In genomic region chr11:116531371-116532191, GRCm38 (mm10) we compare ENCODE assay signal across 9 mouse cellular contexts. TPM values are rescaled to one million over a fixed set of nuclear protein-coding genes. Genes with fewer than 3 reads are reported as not detected.
DNase-seq lines count a peak whose midpoint lies in the region; ATAC-seq and TF ChIP-seq lines count a peak whose summit lies in the region.
"Had no signal": no experiment of that assay in that cellular context is flagged by ENCODE, and none has a peak within 500 bp of the region (broad histone marks: within the 10 kb centered on the region; RNA-seq: fewer than 3 reads in every experiment).

No protein-coding gene starts in this region.

- TF ChIP-seq RAD21 in CH12.LX (IDR thresholded peaks at IDR 0.05; ENCODE audit: low read depth, low read length): no peak

- 4% methylated on average over 48 of the region's 48 CpGs for WGBS in forebrain, postnatal 0 days
- WGBS in limb, embryonic 14.5 days: 2% methylated on average over 48 of the region's 48 CpGs
- 3% methylated on average over 48 of the region's 48 CpGs for WGBS in neural tube, embryonic 15.5 days

- H3K9me3 ChIP-seq in CH12.LX (replicated peaks; ENCODE audit: low read length): no peaks in the 10 kb centered on the region
- no peaks in the 10 kb centered on the region for H3K9me3 ChIP-seq in forebrain, postnatal 0 days (ENCODE audit: low read length)
- no peaks in the 10 kb centered on the region for H3K9me3 ChIP-seq in limb, embryonic 14.5 days (ENCODE audit: control insufficient read depth, low read length)
- H3K9me3 ChIP-seq in neural tube, embryonic 15.5 days (replicated peaks): no peaks in the 10 kb centered on the region

- 0 out of 2 replicates have a peak, but pooled peaks have one; percentile 19 for TF ChIP-seq EP300 in CH12.LX (IDR thresholded peaks at IDR 0.05; ENCODE audit: low read length)

- no peak for TF ChIP-seq CTCF in CH12.LX (conservative IDR thresholded peaks at IDR 0.05 in 1 of 2, IDR thresholded peaks at IDR 0.05 in 1 of 2; ENCODE audit: low read depth in 2 of 2, low read length in 2 of 2)
- no peak for TF ChIP-seq CTCF in forebrain, postnatal 0 days (IDR thresholded peaks at IDR 0.05; ENCODE audit: low read depth)

- H3K4me3 ChIP-seq in CH12.LX (replicated peaks in 1 of 3; ENCODE audit: low read depth in 2 of 3, low read length in 2 of 3, poor library complexity in 1 of 3): no peak overlapping the region
- H3K4me3 ChIP-seq in forebrain, postnatal 0 days (ENCODE audit: low read depth, low read length): peak overlapping the region; percentile 45
- peak overlapping the region; percentile 58 for H3K4me3 ChIP-seq in limb, embryonic 14.5 days (replicated peaks; ENCODE audit: low read length)
- H3K4me3 ChIP-seq in neural tube, embryonic 15.5 days (replicated peaks): peak overlapping the region; percentile 45

- in situ Hi-C loops in CH12.LX (cut with MboI; ENCODE audit: low pct_ligation_motif_present, low pct_unique_long_range_greater_than_20kb, low sequenced_read_pairs): loop anchor here (5.0 to 10.0 kb wide), 2 partner anchors 34 to 207 kb away; no protein-coding TSS in a partner anchor

- dilution Hi-C loops in CH12.LX (cut with MboI; ENCODE audit: extremely low pct_ligation_motif_present, extremely low pct_unique_long_range_greater_than_20kb, low sequenced_read_pairs): no loop called here

- peaks cover 5 to 32% of the 10 kb centered on the region in 2 experiments for H3K4me1 ChIP-seq in CH12.LX (ENCODE audit: control insufficient read depth in 1 of 2, insufficient read depth in 2 of 2)
- H3K4me1 ChIP-seq in forebrain, postnatal 0 days (ENCODE audit: insufficient read depth): peaks cover 15% of the 10 kb centered on the region
- peaks cover 30% of the 10 kb centered on the region for H3K4me1 ChIP-seq in limb, embryonic 14.5 days (ENCODE audit: control insufficient read depth, insufficient read depth, low read length)
- peaks cover 41% of the 10 kb centered on the region for H3K4me1 ChIP-seq in neural tube, embryonic 15.5 days

- no peak for TF ChIP-seq POLR2A in CH12.LX (IDR thresholded peaks at IDR 0.05; ENCODE audit: low read depth, low read length)
- TF ChIP-seq POLR2A in limb, embryonic 14.5 days (IDR thresholded peaks at IDR 0.05; ENCODE audit: borderline replicate concordance, extremely low read depth, insufficient read depth, insufficient read length): no peak

- H3K9ac ChIP-seq in CH12.LX (ENCODE audit: insufficient read depth, low read depth): no peak overlapping the region
- no peak overlapping the region for H3K9ac ChIP-seq in forebrain, postnatal 0 days
- peak overlapping the region; percentile 62 for H3K9ac ChIP-seq in limb, embryonic 14.5 days (ENCODE audit: low read depth, low read length, severe bottlenecking)
- peak overlapping the region; percentile 24; the same call in 1 of the 2 replicates for H3K9ac ChIP-seq in neural tube, embryonic 15.5 days (replicated peaks)

- peak overlapping the region; percentile 89 for H3K4me2 ChIP-seq in CH12.LX (ENCODE audit: insufficient read depth, low read depth, poor library complexity, severe bottlenecking)
- peak overlapping the region; percentile 93 for H3K4me2 ChIP-seq in forebrain, postnatal 0 days (ENCODE audit: low read depth)
- H3K4me2 ChIP-seq in limb, embryonic 14.5 days (replicated peaks; ENCODE audit: low read depth, low read length, severe bottlenecking): peak overlapping the region; percentile 99
- H3K4me2 ChIP-seq in neural tube, embryonic 15.5 days: peak overlapping the region; percentile 95

- H3K27me3 ChIP-seq in CH12.LX (replicated peaks): peaks cover 63% of the 10 kb centered on the region
- peaks cover 40% of the 10 kb centered on the region for H3K27me3 ChIP-seq in forebrain, postnatal 0 days (ENCODE audit: insufficient read depth, low read length)
- H3K27me3 ChIP-seq in limb, embryonic 14.5 days (ENCODE audit: control insufficient read depth, insufficient read depth, low read length): peaks cover 45% of the 10 kb centered on the region
- peaks cover 57% of the 10 kb centered on the region for H3K27me3 ChIP-seq in neural tube, embryonic 15.5 days (replicated peaks)
- H3K27me3 ChIP-seq: Patski had no signal

- H3K79me2 ChIP-seq in CH12.LX (replicated peaks; ENCODE audit: control insufficient read depth, extremely low read depth, insufficient read depth, poor library complexity, severe bottlenecking): no peaks in the 10 kb centered on the region

- no peak overlapping the region for H3K27ac ChIP-seq in CH12.LX (ENCODE audit: insufficient read depth, low read depth)
- no peak overlapping the region for H3K27ac ChIP-seq in forebrain, postnatal 0 days (ENCODE audit: low read depth, low read length)
- no peak overlapping the region for H3K27ac ChIP-seq in limb, embryonic 14.5 days (replicated peaks; ENCODE audit: low read depth, low read length)
- H3K27ac ChIP-seq in neural tube, embryonic 15.5 days (replicated peaks): no peak overlapping the region

- peaks cover 0 to 9% of the 10 kb centered on the region in 2 experiments for H3K36me3 ChIP-seq in CH12.LX (replicated peaks in 1 of 2; ENCODE audit: control insufficient read depth in 1 of 2, insufficient read depth in 1 of 2, low read length in 1 of 2)
- peaks cover 5% of the 10 kb centered on the region; the same call in 1 of the 2 replicates for H3K36me3 ChIP-seq in forebrain, postnatal 0 days (ENCODE audit: insufficient read depth)
- no peaks in the 10 kb centered on the region for H3K36me3 ChIP-seq in limb, embryonic 14.5 days (ENCODE audit: control insufficient read depth, insufficient read depth, low read length)
- no peaks in the 10 kb centered on the region for H3K36me3 ChIP-seq in neural tube, embryonic 15.5 days

- no peak for ATAC-seq in forebrain, postnatal 0 days
- ATAC-seq in limb, embryonic 14.5 days (ENCODE audit: low FRiP score, low read depth): no peak
- ATAC-seq in neural tube, embryonic 15.5 days (ENCODE audit: low FRiP score): no peak
- ATAC-seq: Patski had no signal

- peak; percentile 51 for DNase-seq in embryo, embryonic 11 days
- no peak for DNase-seq in embryo, embryonic 9.5 days (ENCODE audit: extremely low spot score)
- no peak for DNase-seq in CH12.LX (ENCODE audit: extremely low read depth)
- peak; percentile 21 for DNase-seq in forebrain, postnatal 0 days
- DNase-seq in limb, embryonic 14.5 days (ENCODE audit: low spot score): no peak
- no peak for DNase-seq in adrenal gland, postnatal 4 days (ENCODE audit: low spot score in 2 of 2)
- DNase-seq in cerebellum, adult 8-10 months: no peak

TF ChIP-seq in CH12.LX, 34 proteins besides CTCF, POLR2A, EP300 and RAD21 (continues in another document):
- 0 out of 2 replicates have a peak, but pooled peaks have one; percentile 27 for TF ChIP-seq ZNF384 (IDR thresholded peaks at IDR 0.05; ENCODE audit: low read depth, low read length)
- no peak for TF ChIP-seq JUN (IDR thresholded peaks at IDR 0.05; ENCODE audit: insufficient read depth, low read depth, low read length)
- TF ChIP-seq ETS1 (conservative IDR thresholded peaks at IDR 0.05; ENCODE audit: low read depth, low read length): peak; percentile 69; the same call in 1 of the 2 replicates
- peak; percentile 78 for TF ChIP-seq BHLHE40 (IDR thresholded peaks at IDR 0.05; ENCODE audit: low read depth, low read length)
- no peak for TF ChIP-seq POLR2AphosphoS2 (IDR thresholded peaks at IDR 0.05; ENCODE audit: low read depth, low read length)

RNA-seq across cellular contexts. Expression of gene Sphk1, which starts 0.9 kb away (rescaled TPM):
- 0.84 and 2.1 TPM in 2 replicates for total RNA-seq in CH12.LX (2012; rRNA removed)
- 0.20 and 0.89 TPM in 2 replicates for total RNA-seq in CH12.LX (2014; rRNA removed)
- polyA plus RNA-seq in CH12.LX (2012; ENCODE audit: insufficient read length, low read depth): 0.26 and 0.50 TPM in 2 replicates
- total RNA-seq in forebrain, postnatal 0 days (2014; rRNA removed): 12.7 and 13.8 TPM in 2 replicates
- polyA plus RNA-seq in forebrain, postnatal 0 days (2015; fragmentation: Nextera tagmentation; extraction: Ambion mirVana): 8.7 and 10.2 TPM in 2 replicates
- polyA plus RNA-seq in limb, embryonic 14.5 days (2012; rRNA removed): 3.8 and 4.7 TPM in 2 replicates
- polyA plus RNA-seq in limb, embryonic 14.5 days (2014; fragmentation: Nextera tagmentation; extraction: Ambion mirVana): 3.2 and 3.4 TPM in 2 replicates
- 2.8 and 4.5 TPM in 2 replicates for polyA plus RNA-seq in neural tube, embryonic 15.5 days (2015; fragmentation: Nextera tagmentation; extraction: Ambion mirVana)
- total RNA-seq in adrenal gland, postnatal 4 days (2021): 1 to 10 TPM; 5.3 to 6.0 TPM

RNA-seq across cellular contexts. Expression of gene Prpsap1, which starts 37.6 kb away (rescaled TPM):
- total RNA-seq in CH12.LX (2012; rRNA removed): 114 and 118 TPM in 2 replicates
- total RNA-seq in CH12.LX (2014; rRNA removed): 79.8 and 93.5 TPM in 2 replicates
- polyA plus RNA-seq in CH12.LX (2012; ENCODE audit: insufficient read length, low read depth): 112 and 114 TPM in 2 replicates
- total RNA-seq in forebrain, postnatal 0 days (2014; rRNA removed): 92.2 and 96.0 TPM in 2 replicates
- polyA plus RNA-seq in forebrain, postnatal 0 days (2015; fragmentation: Nextera tagmentation; extraction: Ambion mirVana): 143 and 158 TPM in 2 replicates
- polyA plus RNA-seq in limb, embryonic 14.5 days (2012; rRNA removed): 134 and 144 TPM in 2 replicates
- 148 and 157 TPM in 2 replicates for polyA plus RNA-seq in limb, embryonic 14.5 days (2014; fragmentation: Nextera tagmentation; extraction: Ambion mirVana)
- 173 and 184 TPM in 2 replicates for polyA plus RNA-seq in neural tube, embryonic 15.5 days (2015; fragmentation: Nextera tagmentation; extraction: Ambion mirVana)
- 100 to 1,000 TPM in 1 of 2 experiments, 10 to 100 TPM in 1; 95.7 to 103 TPM for total RNA-seq in adrenal gland, postnatal 4 days (2021)

RNA-seq across cellular contexts. Expression of gene Ube2o, which starts 49.7 kb away (rescaled TPM):
- 37.6 and 42.8 TPM in 2 replicates for total RNA-seq in CH12.LX (2012; rRNA removed)
- total RNA-seq in CH12.LX (2014; rRNA removed): 12.6 and 12.7 TPM in 2 replicates
- 50.5 and 61.7 TPM in 2 replicates for polyA plus RNA-seq in CH12.LX (2012; ENCODE audit: insufficient read length, low read depth)
- total RNA-seq in forebrain, postnatal 0 days (2014; rRNA removed): 81.3 and 94.1 TPM in 2 replicates
- 26.6 and 32.1 TPM in 2 replicates for polyA plus RNA-seq in forebrain, postnatal 0 days (2015; fragmentation: Nextera tagmentation; extraction: Ambion mirVana)
- polyA plus RNA-seq in limb, embryonic 14.5 days (2012; rRNA removed): 29.7 and 33.4 TPM in 2 replicates
- polyA plus RNA-seq in limb, embryonic 14.5 days (2014; fragmentation: Nextera tagmentation; extraction: Ambion mirVana): 18.7 and 25.5 TPM in 2 replicates
- 19.2 and 32.4 TPM in 2 replicates for polyA plus RNA-seq in neural tube, embryonic 15.5 days (2015; fragmentation: Nextera tagmentation; extraction: Ambion mirVana)
- total RNA-seq in adrenal gland, postnatal 4 days (2021): 10 to 100 TPM; 32.6 to 39.0 TPM

RNA-seq across cellular contexts. Expression of gene Aanat, which starts 54.7 kb away (rescaled TPM):
- total RNA-seq in CH12.LX (2012; rRNA removed) (not detected in 2 replicates), CH12.LX (2014; rRNA removed) (not detected in 2 replicates)
- not detected in 2 replicates for polyA plus RNA-seq in CH12.LX (2012; ENCODE audit: insufficient read length, low read depth)
- 0.31 and 0.62 TPM in 2 replicates for total RNA-seq in forebrain, postnatal 0 days (2014; rRNA removed)
- polyA plus RNA-seq in forebrain, postnatal 0 days (2015; fragmentation: Nextera tagmentation; extraction: Ambion mirVana): 0.88 and 0.89 TPM in 2 replicates
- 0.13 and 0.17 TPM in 2 replicates for polyA plus RNA-seq in limb, embryonic 14.5 days (2012; rRNA removed)
- not detected in 2 replicates for polyA plus RNA-seq in limb, embryonic 14.5 days (2014; fragmentation: Nextera tagmentation; extraction: Ambion mirVana)
- polyA plus RNA-seq in neural tube, embryonic 15.5 days (2015; fragmentation: Nextera tagmentation; extraction: Ambion mirVana): 0.34 and 0.49 TPM in 2 replicates
- not detected for total RNA-seq in adrenal gland, postnatal 4 days (2021)
- polyA plus RNA-seq: Patski had no signal

Comparison
In these comparisons a context has a peak if more than half of its experiments do, and no peak if none do; other contexts are left out.
1. DNase-seq: peak in embryo, embryonic 11 days (single experiment) and forebrain, postnatal 0 days (single experiment); none in embryo, embryonic 9.5 days (single experiment), CH12.LX (single experiment), limb, embryonic 14.5 days (single experiment), adrenal gland, postnatal 4 days (0 of 2) and cerebellum, adult 8-10 months (single experiment).
2. H3K4me3 ChIP-seq: peak in forebrain, postnatal 0 days (single experiment), limb, embryonic 14.5 days (single experiment) and neural tube, embryonic 15.5 days (single experiment); none in CH12.LX (0 of 3).
3. H3K9ac ChIP-seq: peak in limb, embryonic 14.5 days (single experiment) and neural tube, embryonic 15.5 days (single experiment); none in CH12.LX (single experiment) and forebrain, postnatal 0 days (single experiment).
4. Peak in every context shown above with its lines, with median percentiles within 50 percentile points of each other: H3K4me2 ChIP-seq.